Mouse (Mus musculus) thymus, adult 2 months (tissue): ENCODE results near the gene Ugt1a6a.

Experiments
- CTCF ChIP-seq: fragments of 200-500 bp; IDR thresholded peaks from 2 replicates; pipeline ENCODE4 v1.5.1; 2012; ENCODE audit warnings: mild to moderate bottlenecking, control low read depth, low read length, moderate library complexity, borderline replicate concordance; ENCODE audit not compliant: control insufficient read depth, poor library complexity, insufficient read depth; ENCODE audit errors: extremely low read depth
- POLR2A ChIP-seq: fragments of 200-500 bp; IDR thresholded peaks from 2 replicates; pipeline ENCODE4 v1.6.1; 2012; ENCODE audit warnings: mild to moderate bottlenecking, low read length, control low read depth, moderate library complexity; ENCODE audit not compliant: control insufficient read depth, poor library complexity, insufficient read depth; ENCODE audit errors: extremely low read depth

DNA sequence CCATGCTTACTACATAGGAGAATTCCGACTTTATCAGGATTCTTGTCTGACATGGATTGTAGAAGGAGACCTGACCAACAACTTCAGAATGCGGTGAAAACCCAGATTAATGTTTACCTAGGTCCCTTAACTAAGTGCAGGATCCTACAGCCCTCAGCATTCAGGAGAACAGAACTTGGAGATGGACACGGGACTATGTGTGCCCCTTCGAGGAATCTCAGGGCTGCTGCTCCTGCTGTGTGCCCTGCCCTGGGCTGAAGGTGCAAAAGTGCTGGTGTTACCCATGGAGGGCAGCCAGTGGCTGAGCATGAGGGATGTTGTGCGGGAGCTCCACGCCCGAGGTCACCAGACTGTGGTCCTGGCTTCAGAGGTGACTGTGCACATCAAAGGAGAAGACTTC is 65.8 kb downstream of the Ugt1a6a start, which contains the start of gene Ugt1a2:
- no peak for TF ChIP-seq POLR2A
- TF ChIP-seq CTCF: no peak
